Mouse (Mus musculus) midbrain, postnatal 0 days (tissue): Measurements from ENCODE around the gene Sfpq. TPM values are rescaled to one million over a fixed set of nuclear protein-coding genes. Genes with fewer than 3 reads are reported as not detected.
"Not testable (repeated sequence)": the region's sequence is repeated elsewhere in the genome, so short reads cannot be mapped to it uniquely, and the experiment has no call there.

ENCODE experiments used
- ATAC-seq: fragments of 200-750 bp; cut with Nextera tagmentation; 2 replicates; pipeline ENCODE4 v1.8.0; 2017; ENCODE audit warnings: moderate number of reproducible peaks, mild to moderate bottlenecking, moderate TSS enrichment, moderate library complexity; ENCODE audit not compliant: low FRiP score
- DNase-seq: peaks from one replicate; pipeline ENCODE4 v3.0.0-alpha.2; 2015; ENCODE audit warnings: low spot score
- H3K27ac ChIP-seq: fragments of 300-500 bp; sonication (generic); 2 replicates; pipeline ENCODE4 v1.5.1; 2014; ENCODE audit warnings: low read depth, mild to moderate bottlenecking, low read length, mixed read lengths
- H3K27me3 ChIP-seq: fragments of 300-500 bp; sonication (generic); 2 replicates; pipeline ENCODE4 v1.6.1; 2014; ENCODE audit warnings: low read length, control low read depth, mixed read lengths; ENCODE audit not compliant: insufficient read depth
- H3K36me3 ChIP-seq: fragments of 300-500 bp; sonication (generic); 2 replicates; pipeline ENCODE4 v1.6.1; 2014; ENCODE audit warnings: low read length, control low read depth, mixed read lengths; ENCODE audit not compliant: insufficient read depth
- H3K4me1 ChIP-seq: fragments of 300-500 bp; sonication (generic); 2 replicates; pipeline ENCODE4 v1.6.1; 2014; ENCODE audit warnings: mild to moderate bottlenecking, control low read depth, antibody characterized with exemption, low read length, mixed read lengths; ENCODE audit not compliant: insufficient read depth
- H3K4me2 ChIP-seq: fragments of 300-500 bp; sonication (generic); 2 replicates; pipeline ENCODE4 v1.6.1; 2014; ENCODE audit warnings: low read depth, mild to moderate bottlenecking, low read length, mixed read lengths; ENCODE audit not compliant: poor library complexity, severe bottlenecking
- H3K4me3 ChIP-seq: fragments of 300-500 bp; sonication (generic); 2 replicates; pipeline ENCODE4 v1.5.1; 2014; ENCODE audit warnings: low read depth, mild to moderate bottlenecking, low read length, moderate library complexity
- H3K9ac ChIP-seq: fragments of 300-500 bp; sonication (generic); replicated peaks from 2 replicates; pipeline ENCODE4 v1.6.1; 2014; ENCODE audit warnings: mild to moderate bottlenecking, low read length, moderate library complexity, mixed read lengths; ENCODE audit not compliant: poor library complexity, severe bottlenecking
- H3K9me3 ChIP-seq: fragments of 300-500 bp; sonication (generic); 2 replicates; pipeline ENCODE4 v1.6.1; 2016; ENCODE audit warnings: low read length, control low read depth
- CTCF ChIP-seq: IDR thresholded peaks from 2 replicates; pipeline ENCODE4 v1.5.1; 2016; ENCODE audit warnings: antibody characterized with exemption, mild to moderate bottlenecking
- WGBS: fragments of 180-500 bp; shearing (Covaris S2); extraction: QIAGEN DNeasy Blood & Tissue Kit; methylation state at CpG from one replicate; pipeline ENCODE4 v1.1.7; 2014; 5-methylcytosine and 5-hydroxymethylcytosine counted together
- polyA plus RNA-seq: library from polyadenylated mRNA; unstranded; fragments of >200 nt; fragmentation: Nextera tagmentation; extraction: Ambion mirVana; gene quantifications from 2 replicates; pipeline ENCODE4 v1.2.1, GENCODE M21; 2015
- total RNA-seq: library from RNA; depleted of rRNA; stranded (reverse); fragments of >200 nt; gene quantifications from 2 replicates; pipeline ENCODE4 v1.2.3, GENCODE M21; 2014

Sfpq gene
- total and polyA plus RNA-seq, 2 experiments from 2014 or later: 63.2 to 157 TPM

- Histone ChIP-seq H3K4me2 (no peak overlapping the region), H3K36me3 (no peaks in the 10 kb centered on the region), H3K27me3 (no peaks in the 10 kb centered on the region), H3K9ac (no peak overlapping the region), H3K4me1 (no peaks in the 10 kb centered on the region), H3K27ac (no peak overlapping the region), H3K9me3 (no peaks in the 10 kb centered on the region), H3K4me3 (no peak overlapping the region)
- no peak for ATAC-seq
- no peak for TF ChIP-seq CTCF
- 68% methylated on average over 4 of the region's 4 CpGs for WGBS
- DNase-seq: no peak
Observed at GRCm38 (mm10) chr4:126988503-126988902, 32.6 kb upstream of the Sfpq start.

GRCm38 (mm10) chr4:126990553-126990952 lies 30.6 kb upstream of the Sfpq start:
- Histone ChIP-seq H3K4me2 (no peak overlapping the region), H3K36me3 (no peaks in the 10 kb centered on the region), H3K9ac (no peak overlapping the region), H3K9me3 (no peaks in the 10 kb centered on the region), H3K27ac (no peak overlapping the region), H3K27me3 (no peaks in the 10 kb centered on the region), H3K4me1 (no peaks in the 10 kb centered on the region), H3K4me3 (no peak overlapping the region)
- no peak for ATAC-seq
- TF ChIP-seq CTCF: no peak
- DNase-seq: no peak

GRCm38 (mm10) chr4:126992356-126992755 lies 28.8 kb upstream of the Sfpq start:
- TF ChIP-seq CTCF: peak; percentile 46
- 67% methylated on average over 5 of the region's 5 CpGs for whole genome bisulfite sequencing
- Histone ChIP-seq H3K36me3 (no peaks in the 10 kb centered on the region), H3K4me3 (no peak overlapping the region), H3K4me1 (no peaks in the 10 kb centered on the region), H3K9ac (no peak overlapping the region), H3K4me2 (no peak overlapping the region), H3K27me3 (no peaks in the 10 kb centered on the region), H3K27ac (no peak overlapping the region), H3K9me3 (no peaks in the 10 kb centered on the region)
- DNase-seq (no peak), ATAC-seq (no peak)

- not testable (repeated sequence) for H3K4me1 ChIP-seq, H3K27ac ChIP-seq, H3K4me3 ChIP-seq, H3K9me3 ChIP-seq, ATAC-seq, DNase-seq, H3K36me3 ChIP-seq, H3K9ac ChIP-seq, H3K4me2 ChIP-seq, H3K27me3 ChIP-seq
- 98% methylated on average over 16 of the region's 16 CpGs for WGBS
Observed at GRCm38 (mm10) chr4:126999372-126999771, 21.8 kb upstream of the Sfpq start.

GRCm38 (mm10) chr4:127000601-127001105 lies 20.5 kb upstream of the Sfpq start:
- DNase-seq (peak; percentile 21), ATAC-seq (no peak)
- peaks cover 8% of the 10 kb centered on the region; the same call in 1 of the 2 replicates for H3K4me1 ChIP-seq
- no peak overlapping the region for H3K4me2 ChIP-seq
- TF ChIP-seq CTCF: no peak
- no peak overlapping the region; the same call in 1 of the 2 replicates for H3K9ac ChIP-seq
- 23% methylated on average over 8 of the region's 8 CpGs for WGBS
- no peak overlapping the region; the same call in 1 of the 2 replicates for H3K27ac ChIP-seq
- no peaks in the 10 kb centered on the region for H3K36me3 ChIP-seq
- no peaks in the 10 kb centered on the region for H3K27me3 ChIP-seq
- no peak overlapping the region for H3K4me3 ChIP-seq
- H3K9me3 ChIP-seq: no peaks in the 10 kb centered on the region

GRCm38 (mm10) chr4:127004384-127004783 lies 16.7 kb upstream of the Sfpq start:
- peaks cover 8% of the 10 kb centered on the region for H3K4me1 ChIP-seq
- no peaks in the 10 kb centered on the region for H3K27me3 ChIP-seq
- no peaks in the 10 kb centered on the region for H3K9me3 ChIP-seq
- H3K27ac ChIP-seq: peak overlapping the region; percentile 80; the same call in 1 of the 2 replicates
- no peaks in the 10 kb centered on the region for H3K36me3 ChIP-seq
- no peak for DNase-seq
- no peak for ATAC-seq
- no peak overlapping the region for H3K4me2 ChIP-seq
- no peak overlapping the region for H3K4me3 ChIP-seq
- no peak overlapping the region for H3K9ac ChIP-seq
- TF ChIP-seq CTCF: no peak
- WGBS: 77% methylated on average over 3 of the region's 3 CpGs
